Mouse (Mus musculus): Measurements from ENCODE around the gene Gm5039. TPM values are rescaled to one million over a fixed set of nuclear protein-coding genes. Genes with fewer than 3 reads are reported as not detected.

The Gm5039 gene
- polyA plus RNA-seq (2017; shearing (Covaris generic)) = not detected

DNA sequence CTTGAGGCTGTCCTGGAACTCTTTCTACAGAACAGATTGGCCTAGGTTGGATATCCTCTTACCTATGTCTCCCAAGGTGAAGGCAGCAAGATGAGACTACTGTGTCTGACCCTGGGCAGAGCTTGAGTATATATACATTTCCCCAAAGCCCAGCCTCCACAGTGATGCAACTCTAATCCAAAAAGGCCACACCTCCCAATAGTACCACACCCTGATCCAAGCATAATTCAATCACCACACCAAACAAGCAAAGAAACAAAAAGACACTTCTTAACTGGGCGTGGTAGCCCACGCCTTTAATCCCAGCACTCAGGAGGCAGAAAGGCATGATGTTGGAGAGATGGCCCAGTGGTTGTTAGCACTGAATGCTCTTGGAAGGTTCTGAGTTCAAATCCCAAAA lies at the start of gene Gm5039:
TSS of gene Gm5039 (minus strand) at position 101 of the 400 bp plus-strand sequence.

DNA sequence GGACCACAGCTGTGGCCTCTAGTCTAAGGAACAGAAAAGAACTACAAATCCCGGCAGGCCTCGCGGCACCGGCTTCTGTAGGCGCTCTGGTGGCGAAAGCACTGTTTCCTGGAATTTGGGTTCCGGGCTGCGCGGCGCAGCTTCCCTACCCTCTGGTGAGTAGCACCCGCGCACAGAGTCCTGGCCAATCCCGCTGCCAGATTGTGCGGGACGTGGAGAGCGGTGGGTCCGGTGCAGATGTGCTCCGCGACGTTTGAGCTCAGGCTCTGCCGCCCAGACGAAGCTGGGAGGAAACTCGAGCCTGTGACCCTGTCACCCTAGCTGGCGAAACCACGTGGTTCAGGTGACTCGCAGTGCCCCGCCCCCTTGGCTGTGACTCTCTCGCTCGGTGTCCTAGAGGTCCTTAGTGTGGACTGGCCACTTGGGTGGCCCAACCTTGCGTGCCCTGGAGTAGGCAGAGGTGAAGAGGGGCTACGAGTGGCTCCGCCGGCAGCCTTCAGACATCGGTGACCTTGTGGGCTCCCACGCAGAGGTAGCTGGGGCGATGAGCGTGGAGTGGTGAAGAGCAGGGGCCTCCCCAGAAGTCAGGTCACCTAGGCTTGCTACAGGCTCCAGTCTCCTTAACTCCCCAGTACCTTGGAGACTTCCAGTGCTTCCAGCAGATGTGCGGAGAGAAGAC lies 36.8 kb upstream of the Gm5039 start, which contains the start of gene Adck1:
TSS of gene Adck1 (plus strand) at position 114 of the 679 bp plus-strand sequence.

DNA sequence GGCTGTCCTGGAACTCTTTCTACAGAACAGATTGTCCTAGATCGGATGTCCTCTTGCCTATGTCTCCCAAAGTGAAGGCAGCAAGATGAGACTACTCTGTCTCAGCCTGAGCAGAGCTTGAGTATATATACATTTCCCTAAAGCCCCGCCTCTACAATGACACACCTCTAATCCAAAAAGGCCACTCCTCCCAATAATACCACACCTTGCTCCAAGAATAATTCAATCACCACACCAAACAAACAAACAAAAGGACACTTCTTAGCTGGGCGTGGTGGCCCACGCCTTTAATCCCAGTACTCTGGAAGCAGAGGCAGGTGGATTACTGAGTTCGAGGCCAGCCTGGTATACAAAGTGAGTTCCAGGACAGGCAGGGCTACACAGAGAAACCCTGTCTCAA lies 49.4 kb downstream of the Gm5039 start, which contains the start of gene Gm5662:
TSS of gene Gm5662 (minus strand) at position 101 of the 400 bp plus-strand sequence.

Other genes starting within 250 kb of the Gm5039 start
- gene Gm16368, start 240.3 kb downstream of the Gm5039 start, polyA plus RNA-seq (2017; shearing (Covaris generic)) = not detected
- gene Gm10436, start 141.9 kb downstream of the Gm5039 start, polyA plus RNA-seq (2017; shearing (Covaris generic)) = not detected
- gene Gm8332, start 73.9 kb downstream of the Gm5039 start, polyA plus RNA-seq (2017; shearing (Covaris generic)) = not detected
- 0.25 TPM for gene Gm5662, start 49.5 kb downstream of the Gm5039 start, polyA plus RNA-seq (2017; shearing (Covaris generic))
- gene Adck1, start 36.5 kb upstream of the Gm5039 start, polyA plus RNA-seq (2017; shearing (Covaris generic)) = 16.8 TPM

Measured in effector memory CD4-positive, alpha-beta T cell, adult 5 months (primary cell).